Mouse (Mus musculus) regulatory T cell (primary cell): ENCODE data around the gene Syna.

Experiments
- in situ Hi-C: fragments of 300-600 bp; cut with MboI, MseI; formaldehyde crosslinking; loops from one replicate; pipeline ENCODE4 v1.15.1; 2025; ENCODE audit warnings: high pct_unique_total_duplicates

Gene Syna

GRCm38 (mm10) chr5:134568030-134568429, 8.1 kb upstream of the Syna start:
- in situ Hi-C loops: no loop called here

- in situ Hi-C loops: no loop called here
Observed at GRCm38 (mm10) chr5:134567445-134567844, 7.5 kb upstream of the Syna start.

GRCm38 (mm10) chr5:134565696-134566095, 5.7 kb upstream of the Syna start:
- in situ Hi-C loops: no loop called here

GRCm38 (mm10) chr5:134564272-134564671, 4.3 kb upstream of the Syna start:
- in situ Hi-C loops: no loop called here

GRCm38 (mm10) chr5:134560450-134561171, 640 bp upstream of the Syna start:
- in situ Hi-C loops: no loop called here

- in situ Hi-C loops: no loop called here
Observed at GRCm38 (mm10) chr5:134555463-134556164, 4.4 kb downstream of the Syna start.

- in situ Hi-C loops: no loop called here
Observed at GRCm38 (mm10) chr5:134553951-134554546, 5.9 kb downstream of the Syna start.

GRCm38 (mm10) chr5:134552110-134552972, 7.6 kb downstream of the Syna start, which contains the start of gene Clip2:
Clip2 (minus strand) TSS chr5:134552434.
- in situ Hi-C loops: no loop called here

- in situ Hi-C loops: no loop called here
Observed at GRCm38 (mm10) chr5:134551233-134552109, 8.5 kb downstream of the Syna start.

GRCm38 (mm10) chr5:134550836-134551232, 9.1 kb downstream of the Syna start:
- in situ Hi-C loops: no loop called here

- in situ Hi-C loops: no loop called here
Observed at GRCm38 (mm10) chr5:134549640-134550168, 10.3 kb downstream of the Syna start.

GRCm38 (mm10) chr5:134548306-134548705, 11.7 kb downstream of the Syna start:
- in situ Hi-C loops: no loop called here

- in situ Hi-C loops: no loop called here
Observed at GRCm38 (mm10) chr5:134546790-134547189, 13.2 kb downstream of the Syna start.

GRCm38 (mm10) chr5:134545242-134545629, 14.7 kb downstream of the Syna start:
- in situ Hi-C loops: no loop called here

- in situ Hi-C loops: no loop called here
Observed at GRCm38 (mm10) chr5:134544516-134545241, 15.3 kb downstream of the Syna start.

GRCm38 (mm10) chr5:134541640-134542039, 18.3 kb downstream of the Syna start:
- in situ Hi-C loops: no loop called here

GRCm38 (mm10) chr5:134540881-134541280, 19.1 kb downstream of the Syna start:
- in situ Hi-C loops: no loop called here

- in situ Hi-C loops: no loop called here
Observed at GRCm38 (mm10) chr5:134539891-134540290, 20.1 kb downstream of the Syna start.

GRCm38 (mm10) chr5:134536036-134536435, 23.9 kb downstream of the Syna start:
- in situ Hi-C loops: no loop called here

GRCm38 (mm10) chr5:134532417-134532816, 27.6 kb downstream of the Syna start:
- in situ Hi-C loops: no loop called here
